In genomic region chr9:105740413-105740812, GRCm38 (mm10) we compare ENCODE assay signal across 23 mouse cellular contexts.
DNase-seq lines count a peak whose midpoint lies in the region; ATAC-seq and TF ChIP-seq lines count a peak whose summit lies in the region.
"Had no signal": no experiment of that assay in that cellular context is flagged by ENCODE, and none has a peak within 500 bp of the region (broad histone marks: within the 10 kb centered on the region; RNA-seq: fewer than 3 reads in every experiment).

No protein-coding gene starts in this region.

- intact Hi-C loops in gastrocnemius, postnatal 36 days (cut with DNase I), result no loop called here

- no peaks in the 10 kb centered on the region for H3K9me3 ChIP-seq in embryonic facial prominence, embryonic 10.5 days
- H3K9me3 ChIP-seq in limb, embryonic 14.5 days (ENCODE audit: control insufficient read depth, low read length), result no peaks in the 10 kb centered on the region
- H3K9me3 ChIP-seq: embryonic facial prominence, embryonic 13.5 days; embryonic facial prominence, embryonic 15.5 days; forebrain, embryonic 10.5 days; forebrain, embryonic 12.5 days had no signal

- WGBS in embryonic facial prominence, embryonic 10.5 days, result 79% methylated on average over 2 of the region's 2 CpGs
- WGBS in limb, embryonic 14.5 days, result 57% methylated on average over 2 of the region's 2 CpGs

- peak overlapping the region; percentile 30; the same call in 1 of the 2 replicates for H3K27ac ChIP-seq in embryonic facial prominence, embryonic 10.5 days (replicated peaks)
- H3K27ac ChIP-seq in limb, embryonic 14.5 days (replicated peaks; ENCODE audit: low read depth, low read length), result no peak overlapping the region
- H3K27ac ChIP-seq: embryonic facial prominence, embryonic 13.5 days; embryonic facial prominence, embryonic 15.5 days; forebrain, embryonic 10.5 days; forebrain, embryonic 12.5 days had no signal

- no peak for DNase-seq in embryonic facial prominence, embryonic 10.5 days (ENCODE audit: low spot score)
- peak; percentile 29 for DNase-seq in forelimb bud, embryonic 11.5 days (ENCODE audit: low read depth, low spot score)
- no peak for DNase-seq in limb, embryonic 14.5 days (ENCODE audit: low spot score)
- no peak for DNase-seq in thymus, postnatal 14 days
- no peak for DNase-seq in gastrocnemius, postnatal 36 days
- DNase-seq: adrenal gland, adult 8-10 months; adrenal gland, postnatal 14 days; adrenal gland, postnatal 36 days; cerebellum, adult 11-12 months; cerebellum, adult 2 months; cerebellum, adult 9-10 months; cerebellum, postnatal 10 days; cerebellum, postnatal 25 days had no signal

- H3K27me3 ChIP-seq in embryonic facial prominence, embryonic 10.5 days (replicated peaks; ENCODE audit: low read depth, poor library complexity, severe bottlenecking), result no peaks in the 10 kb centered on the region
- no peaks in the 10 kb centered on the region for H3K27me3 ChIP-seq in limb, embryonic 14.5 days (ENCODE audit: control insufficient read depth, insufficient read depth, low read length)
- H3K27me3 ChIP-seq: embryonic facial prominence, embryonic 13.5 days; embryonic facial prominence, embryonic 15.5 days; forebrain, embryonic 12.5 days had no signal

- no peak overlapping the region for H3K9ac ChIP-seq in limb, embryonic 14.5 days (ENCODE audit: low read depth, low read length, severe bottlenecking)
- H3K9ac ChIP-seq: embryonic facial prominence, embryonic 13.5 days; embryonic facial prominence, embryonic 15.5 days; forebrain, embryonic 12.5 days had no signal

- H3K4me1 ChIP-seq in embryonic facial prominence, embryonic 10.5 days, result peaks cover 7% of the 10 kb centered on the region; the same call in 1 of the 2 replicates
- peaks cover 10% of the 10 kb centered on the region; the same call in 1 of the 2 replicates for H3K4me1 ChIP-seq in limb, embryonic 14.5 days (ENCODE audit: control insufficient read depth, insufficient read depth, low read length)
- H3K4me1 ChIP-seq: forebrain, embryonic 10.5 days had no signal

- 0 out of 2 replicates have a peak, but pooled peaks have one; percentile 14 for ATAC-seq in limb, embryonic 14.5 days (ENCODE audit: low FRiP score, low read depth)
- ATAC-seq: activated CD4-positive, CD25-positive, alpha-beta regulatory T cell, adult 4 months; forebrain, embryonic 14.5 days; forebrain, embryonic 16.5 days; Patski had no signal

- H3K4me3 ChIP-seq in embryonic facial prominence, embryonic 10.5 days, result no peak overlapping the region
- no peak overlapping the region for H3K4me3 ChIP-seq in limb, embryonic 14.5 days (replicated peaks; ENCODE audit: low read length)
- H3K4me3 ChIP-seq: embryonic facial prominence, embryonic 13.5 days; embryonic facial prominence, embryonic 15.5 days; erythroblast, embryonic 14.5 days; forebrain, embryonic 10.5 days; forebrain, embryonic 12.5 days had no signal

- H3K36me3 ChIP-seq in embryonic facial prominence, embryonic 10.5 days (replicated peaks), result no peaks in the 10 kb centered on the region
- no peaks in the 10 kb centered on the region for H3K36me3 ChIP-seq in limb, embryonic 14.5 days (ENCODE audit: control insufficient read depth, insufficient read depth, low read length)
- H3K36me3 ChIP-seq: embryonic facial prominence, embryonic 13.5 days; embryonic facial prominence, embryonic 15.5 days; forebrain, embryonic 10.5 days; forebrain, embryonic 12.5 days; G1E had no signal

- H3K4me2 ChIP-seq in limb, embryonic 14.5 days (replicated peaks; ENCODE audit: low read depth, low read length, severe bottlenecking), result no peak overlapping the region
- H3K4me2 ChIP-seq: embryonic facial prominence, embryonic 13.5 days; embryonic facial prominence, embryonic 15.5 days; forebrain, embryonic 12.5 days had no signal

- no peak for TF ChIP-seq POLR2A in limb, embryonic 14.5 days (IDR thresholded peaks at IDR 0.05; ENCODE audit: borderline replicate concordance, extremely low read depth, insufficient read depth, insufficient read length)
